Comparison of ENCODE assay signal across 9 mouse cellular contexts in the genomic region with DNA sequence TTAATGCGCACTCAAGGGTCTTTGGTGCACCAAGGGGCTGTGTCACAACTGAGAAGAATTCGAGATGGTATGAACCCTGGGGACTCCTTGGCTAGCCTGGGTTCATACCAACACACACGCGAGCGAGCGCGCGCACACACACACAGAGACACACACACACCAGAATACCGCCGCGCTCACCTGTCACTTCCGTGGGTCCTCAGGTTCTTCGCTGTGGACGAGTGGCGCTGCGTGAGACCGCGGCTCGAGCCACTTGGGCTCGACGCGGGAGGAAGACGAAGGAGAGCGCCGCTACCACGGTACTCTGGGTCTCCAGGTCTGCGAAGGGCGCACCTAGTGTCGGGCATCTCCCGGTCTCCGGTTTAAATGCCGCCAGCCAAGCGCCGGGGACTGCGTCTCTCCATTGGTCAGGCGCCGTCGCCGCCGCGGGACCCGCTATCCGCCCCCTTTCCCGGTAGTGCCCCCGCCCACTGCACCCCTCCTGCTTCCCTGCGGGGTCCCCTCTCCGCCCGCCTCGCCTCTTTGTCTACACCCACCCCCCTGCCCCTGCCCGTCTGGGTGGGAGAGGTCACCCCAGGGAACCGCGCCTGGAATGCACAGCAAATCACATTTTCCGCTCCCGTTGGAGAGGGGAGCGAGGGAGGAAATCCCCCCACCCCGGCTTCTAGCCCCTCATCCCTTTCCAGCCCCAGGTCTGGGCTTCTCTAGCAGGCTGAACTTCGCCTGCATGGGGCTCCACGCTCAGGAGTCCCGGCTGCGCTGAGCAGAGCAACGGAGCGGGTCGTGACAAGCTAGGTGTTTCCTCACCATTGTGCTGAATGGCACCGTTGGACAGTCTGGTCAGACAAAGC. TPM values are rescaled to one million over a fixed set of nuclear protein-coding genes. Genes with fewer than 3 reads are reported as not detected.
DNase-seq lines count a peak whose midpoint lies in the region; ATAC-seq lines count a peak whose summit lies in the region.
"Had no signal": no experiment of that assay in that cellular context is flagged by ENCODE, and none has a peak within 500 bp of the region (broad histone marks: within the 10 kb centered on the region; RNA-seq: fewer than 3 reads in every experiment).

Gene Grem1, minus strand, starts transcription at position 336 of the 851 bp plus-strand sequence.

- peak; percentile 79 for ATAC-seq in hindbrain, embryonic 11.5 days (ENCODE audit: low FRiP score)
- peak; percentile 79 for ATAC-seq in midbrain, embryonic 12.5 days (ENCODE audit: low FRiP score, low read depth)
- ATAC-seq in activated CD4-positive, CD25-positive, alpha-beta regulatory T cell, adult 4 months: no peak

- H3K27me3 ChIP-seq in hindbrain, embryonic 11.5 days (ENCODE audit: control insufficient read depth, insufficient read depth, low read length): peaks cover 34% of the 10 kb centered on the region
- H3K27me3 ChIP-seq in midbrain, embryonic 12.5 days: peaks cover 57% of the 10 kb centered on the region

- H3K9ac ChIP-seq in hindbrain, embryonic 11.5 days (ENCODE audit: low read depth, low read length): peak within 1 kb of the TSS; percentile 56; the same call in 1 of the 2 replicates
- H3K9ac ChIP-seq in midbrain, embryonic 12.5 days (replicated peaks): peak within 1 kb of the TSS; percentile 51

- H3K4me2 ChIP-seq in hindbrain, embryonic 11.5 days (replicated peaks; ENCODE audit: low read depth, low read length): peak within 1 kb of the TSS; percentile 96
- peak within 1 kb of the TSS; percentile 97 for H3K4me2 ChIP-seq in midbrain, embryonic 12.5 days (replicated peaks)

- peak; percentile 22 to 25 for DNase-seq in cerebellum, adult 18-20 months
- no peak for DNase-seq in cerebellum, adult 11 months
- DNase-seq in right cerebral cortex, postnatal 10 days (ENCODE audit: low spot score in 2 of 2): peak; percentile 33
- no peak for DNase-seq in right cerebral cortex, adult 18-20 months
- DNase-seq in hindbrain, embryonic 11.5 days (ENCODE audit: low spot score): peak; percentile 66
- DNase-seq in layer of hippocampus, postnatal 36 days: no peak

- WGBS in hindbrain, embryonic 11.5 days: under 1% methylated on average over 57 of the region's 64 CpGs
- WGBS in midbrain, embryonic 12.5 days: under 1% methylated on average over 64 of the region's 64 CpGs

- H3K4me3 ChIP-seq in hindbrain, embryonic 11.5 days (ENCODE audit: low read depth, low read length): peak within 1 kb of the TSS; percentile 49
- H3K4me3 ChIP-seq in midbrain, embryonic 12.5 days: peak within 1 kb of the TSS; percentile 54

- H3K36me3 ChIP-seq in hindbrain, embryonic 11.5 days (ENCODE audit: control insufficient read depth, insufficient read depth, low read length): no peaks in the 10 kb centered on the region
- H3K36me3 ChIP-seq in midbrain, embryonic 12.5 days: no peaks in the 10 kb centered on the region

- no peaks in the 10 kb centered on the region for H3K9me3 ChIP-seq in hindbrain, embryonic 11.5 days (ENCODE audit: control insufficient read depth, low read length)
- no peaks in the 10 kb centered on the region for H3K9me3 ChIP-seq in midbrain, embryonic 12.5 days

- no peak within 1 kb of the TSS for H3K27ac ChIP-seq in hindbrain, embryonic 11.5 days (ENCODE audit: low read depth, low read length)
- H3K27ac ChIP-seq in midbrain, embryonic 12.5 days (replicated peaks): no peak within 1 kb of the TSS

- peaks cover 9% of the 10 kb centered on the region; the same call in 1 of the 2 replicates for H3K4me1 ChIP-seq in hindbrain, embryonic 11.5 days (replicated peaks; ENCODE audit: control insufficient read depth, insufficient read depth, low read length)
- H3K4me1 ChIP-seq in midbrain, embryonic 12.5 days: peaks cover 20% of the 10 kb centered on the region

RNA-seq across cellular contexts. Expression of gene Grem1, which starts in this region (rescaled TPM):
- 0.46 and 0.91 TPM in 2 replicates for polyA plus RNA-seq in hindbrain, embryonic 11.5 days (2014; fragmentation: Nextera tagmentation; extraction: Ambion mirVana)
- 0.31 and 0.47 TPM in 2 replicates for polyA plus RNA-seq in midbrain, embryonic 12.5 days (2016; fragmentation: Nextera tagmentation; extraction: Ambion mirVana)
- not detected for polyA plus RNA-seq in activated CD4-positive, CD25-positive, alpha-beta regulatory T cell, adult 4 months (2017; shearing (Covaris generic))
- total RNA-seq in layer of hippocampus, postnatal 36 days (2021): 1 to 10 TPM; 6.3 to 6.9 TPM
- total RNA-seq: heart, postnatal 14 days had no signal

Comparison
In these comparisons a context has a peak if more than half of its experiments do, and no peak if none do; other contexts are left out.
1. DNase-seq: peak in cerebellum, adult 18-20 months (2 of 2) and right cerebral cortex, postnatal 10 days (2 of 2); none in cerebellum, adult 11 months (single experiment), right cerebral cortex, adult 18-20 months (single experiment) and layer of hippocampus, postnatal 36 days (0 of 2).
2. Peak in DNase-seq, ATAC-seq, H3K4me3 ChIP-seq, H3K9ac ChIP-seq and H3K4me2 ChIP-seq in hindbrain, embryonic 11.5 days; RNA of the gene not detected or under 1 TPM.
3. Peak in ATAC-seq, H3K4me3 ChIP-seq, H3K9ac ChIP-seq and H3K4me2 ChIP-seq in midbrain, embryonic 12.5 days; RNA of the gene not detected or under 1 TPM.